ENCODE assay signal across 18 mouse cellular contexts in the genomic region with DNA sequence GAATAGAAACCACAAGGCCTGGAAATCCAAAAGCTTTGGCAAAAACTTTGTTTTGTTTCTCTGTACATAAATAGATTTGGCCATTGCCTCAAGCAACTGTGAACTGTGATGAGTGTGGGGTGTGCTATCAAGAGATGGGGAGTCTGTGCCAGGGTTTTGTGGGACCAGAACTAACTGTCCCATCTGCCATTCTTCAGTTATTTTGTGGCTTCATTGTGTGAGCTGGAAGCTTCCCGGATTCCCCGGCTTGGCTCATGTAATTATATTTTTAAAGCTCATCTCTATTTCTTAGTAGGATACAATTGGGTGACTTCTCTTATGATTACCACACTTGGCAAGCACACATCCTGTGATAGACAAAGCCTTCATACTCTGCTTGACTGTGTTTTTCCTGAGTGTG.
A peak's percentile ranks its signal among the peaks of the same experiment; 100 is the strongest.
DNase-seq lines count a peak whose midpoint lies in the region; ATAC-seq lines count a peak whose summit lies in the region.
"Had no signal": no experiment of that assay in that cellular context is flagged by ENCODE, and none has a peak within 500 bp of the region (broad histone marks: within the 10 kb centered on the region; RNA-seq: fewer than 3 reads in every experiment).

No protein-coding gene starts in this region.

- no peak overlapping the region for H3K4me2 ChIP-seq in embryonic facial prominence, embryonic 14.5 days (ENCODE audit: low read depth, low read length)
- no peak overlapping the region for H3K4me2 ChIP-seq in liver, embryonic 11.5 days
- H3K4me2 ChIP-seq: embryonic facial prominence, embryonic 12.5 days; heart, embryonic 15.5 days; lung, embryonic 14.5 days; neural tube, embryonic 13.5 days had no signal

- no peak overlapping the region for H3K27ac ChIP-seq in embryonic facial prominence, embryonic 14.5 days (replicated peaks; ENCODE audit: low read depth, low read length)
- no peak overlapping the region for H3K27ac ChIP-seq in embryonic facial prominence, embryonic 10.5 days (replicated peaks)
- no peak overlapping the region for H3K27ac ChIP-seq in liver, embryonic 11.5 days (ENCODE audit: low read depth, low read length)
- H3K27ac ChIP-seq: embryonic facial prominence, embryonic 12.5 days; forebrain, embryonic 10.5 days; heart, adult 2 months; heart, embryonic 15.5 days; midbrain, embryonic 10.5 days; neural tube, embryonic 13.5 days had no signal

- ATAC-seq in embryonic facial prominence, embryonic 14.5 days (ENCODE audit: low read depth): no peak
- no peak for ATAC-seq in liver, embryonic 11.5 days (replicated peaks; ENCODE audit: low FRiP score)
- no peak for ATAC-seq in megakaryocyte progenitor cell, adult 5-6 weeks (replicated peaks; ENCODE audit: poor library complexity)

- H3K9me3 ChIP-seq in embryonic facial prominence, embryonic 14.5 days (ENCODE audit: control insufficient read depth, low read length): no peaks in the 10 kb centered on the region
- no peaks in the 10 kb centered on the region for H3K9me3 ChIP-seq in embryonic facial prominence, embryonic 10.5 days
- no peaks in the 10 kb centered on the region for H3K9me3 ChIP-seq in liver, embryonic 11.5 days (ENCODE audit: control insufficient read depth, low read length)
- H3K9me3 ChIP-seq: embryonic facial prominence, embryonic 12.5 days; forebrain, embryonic 10.5 days; heart, embryonic 15.5 days; midbrain, embryonic 10.5 days; neural tube, embryonic 13.5 days had no signal

- peak; percentile 63 for DNase-seq in embryonic facial prominence, embryonic 14.5 days (ENCODE audit: low spot score)
- DNase-seq in embryonic facial prominence, embryonic 10.5 days (ENCODE audit: low spot score): no peak
- DNase-seq in layer of hippocampus, adult 18-20 months (ENCODE audit: low spot score in 2 of 2): peak; percentile 38 to 79
- no peak for DNase-seq in layer of hippocampus, postnatal 25 days (ENCODE audit: extremely low spot score in 1 of 2, low spot score in 1 of 2)
- peak; percentile 25 for DNase-seq in brain, adult 2 months (ENCODE audit: low read depth, low spot score)
- DNase-seq in layer of hippocampus, postnatal 14 days (ENCODE audit: low spot score in 2 of 2): peak; percentile 9 to 74
- DNase-seq in liver, embryonic 11.5 days (ENCODE audit: low spot score): no peak
- DNase-seq: cerebellum, adult 18-20 months; heart, adult 2 months; kidney, adult 9 months; lung, embryonic 14.5 days; spleen, adult 18-20 months had no signal

- H3K27me3 ChIP-seq in embryonic facial prominence, embryonic 14.5 days (replicated peaks; ENCODE audit: control insufficient read depth, insufficient read depth, low read length): no peaks in the 10 kb centered on the region
- H3K27me3 ChIP-seq in embryonic facial prominence, embryonic 10.5 days (replicated peaks; ENCODE audit: low read depth, poor library complexity, severe bottlenecking): no peaks in the 10 kb centered on the region
- H3K27me3 ChIP-seq in liver, embryonic 11.5 days (replicated peaks; ENCODE audit: control insufficient read depth, insufficient read depth, low read length): no peaks in the 10 kb centered on the region
- H3K27me3 ChIP-seq: embryonic facial prominence, embryonic 12.5 days; heart, embryonic 15.5 days; neural tube, embryonic 13.5 days had no signal

- H3K4me3 ChIP-seq in embryonic facial prominence, embryonic 14.5 days (ENCODE audit: low read depth, low read length): no peak overlapping the region
- no peak overlapping the region for H3K4me3 ChIP-seq in embryonic facial prominence, embryonic 10.5 days
- no peak overlapping the region for H3K4me3 ChIP-seq in liver, embryonic 11.5 days (ENCODE audit: low read depth, low read length)
- H3K4me3 ChIP-seq: embryonic facial prominence, embryonic 12.5 days; forebrain, embryonic 10.5 days; heart, adult 2 months; heart, embryonic 15.5 days; midbrain, embryonic 10.5 days; neural tube, embryonic 13.5 days had no signal

- WGBS in embryonic facial prominence, embryonic 14.5 days: 89% methylated on average over 2 of the region's 2 CpGs
- 93% methylated on average over 2 of the region's 2 CpGs for WGBS in embryonic facial prominence, embryonic 10.5 days
- 80% methylated on average over 2 of the region's 2 CpGs for WGBS in liver, embryonic 11.5 days

- H3K9ac ChIP-seq in embryonic facial prominence, embryonic 14.5 days (ENCODE audit: low read depth, low read length): no peak overlapping the region
- H3K9ac ChIP-seq in liver, embryonic 11.5 days (ENCODE audit: low read depth, low read length): no peak overlapping the region
- H3K9ac ChIP-seq: embryonic facial prominence, embryonic 12.5 days; heart, embryonic 15.5 days; lung, embryonic 14.5 days; neural tube, embryonic 13.5 days had no signal

- H3K36me3 ChIP-seq in embryonic facial prominence, embryonic 14.5 days (ENCODE audit: control insufficient read depth, insufficient read depth, low read length): no peaks in the 10 kb centered on the region
- H3K36me3 ChIP-seq in embryonic facial prominence, embryonic 10.5 days (replicated peaks): no peaks in the 10 kb centered on the region
- no peaks in the 10 kb centered on the region for H3K36me3 ChIP-seq in liver, embryonic 11.5 days (ENCODE audit: control insufficient read depth, insufficient read depth, low read length)
- H3K36me3 ChIP-seq: embryonic facial prominence, embryonic 12.5 days; forebrain, embryonic 10.5 days; heart, embryonic 15.5 days; midbrain, embryonic 10.5 days; neural tube, embryonic 13.5 days had no signal

- H3K4me1 ChIP-seq in embryonic facial prominence, embryonic 14.5 days (ENCODE audit: control insufficient read depth, insufficient read depth, low read length): no peaks in the 10 kb centered on the region
- H3K4me1 ChIP-seq in embryonic facial prominence, embryonic 10.5 days: no peaks in the 10 kb centered on the region
- no peaks in the 10 kb centered on the region for H3K4me1 ChIP-seq in liver, embryonic 11.5 days (replicated peaks; ENCODE audit: control insufficient read depth, insufficient read depth, low read length)
- H3K4me1 ChIP-seq: embryonic facial prominence, embryonic 12.5 days; forebrain, embryonic 10.5 days; heart, embryonic 15.5 days; midbrain, embryonic 10.5 days; neural tube, embryonic 13.5 days had no signal

Comparison
In these comparisons a context has a peak if more than half of its experiments do, and no peak if none do; other contexts are left out.
1. DNase-seq: peak in embryonic facial prominence, embryonic 14.5 days (single experiment), layer of hippocampus, adult 18-20 months (2 of 2), brain, adult 2 months (single experiment) and layer of hippocampus, postnatal 14 days (2 of 2); none in embryonic facial prominence, embryonic 10.5 days (single experiment), layer of hippocampus, postnatal 25 days (0 of 2) and liver, embryonic 11.5 days (single experiment).